Mouse (Mus musculus): ENCODE data around the gene Dlgap4.

DNA sequence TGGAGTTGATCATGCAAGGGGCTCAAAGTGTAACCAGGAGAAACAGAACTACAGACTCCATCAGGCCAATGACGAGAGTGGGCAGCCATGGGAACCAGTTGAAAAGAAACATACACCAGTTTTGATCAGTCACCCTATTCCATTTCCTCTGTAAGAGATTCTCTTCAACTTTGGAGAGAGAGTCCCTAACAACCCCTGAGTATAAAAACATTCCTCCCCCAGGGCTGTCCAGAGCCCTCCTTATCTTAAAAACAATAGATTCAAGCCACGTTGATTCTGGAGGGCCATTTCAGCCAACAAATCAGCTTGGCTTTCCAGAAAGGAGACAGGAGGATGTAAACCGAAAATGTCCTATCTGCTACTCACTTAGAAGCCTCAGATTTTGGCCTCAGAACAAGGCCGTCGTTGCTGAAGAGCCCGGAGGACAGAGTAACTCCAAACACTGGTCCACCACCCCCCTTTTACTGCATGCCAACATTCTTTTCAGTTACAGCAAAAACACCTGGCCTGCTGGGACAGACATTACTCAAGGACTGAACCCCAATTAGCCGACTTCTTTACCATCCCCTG, 170.6 kb downstream of the Dlgap4 start:
- TF ChIP-seq CTCF (IDR thresholded peaks at IDR 0.05; ENCODE audit: control insufficient read depth, insufficient read depth, insufficient read length) (no peak), MAX (IDR thresholded peaks at IDR 0.05) (no peak), MYOD1 (IDR thresholded peaks at IDR 0.05; ENCODE audit: control insufficient read depth, insufficient read length, low read depth) (no peak), MYOG (IDR thresholded peaks at IDR 0.05; ENCODE audit: control insufficient read depth, extremely low read depth, insufficient read length) (no peak), USF1 (IDR thresholded peaks at IDR 0.05; ENCODE audit: low read depth) (no peak), FOSL1 (IDR thresholded peaks at IDR 0.05; ENCODE audit: insufficient read depth, low read length, poor library complexity, severe bottlenecking) (no peak)
